Mouse (Mus musculus) myocyte (in vitro differentiated cells): ENCODE data around the gene Zfp687. TPM values are rescaled to one million over a fixed set of nuclear protein-coding genes. Genes with fewer than 3 reads are reported as not detected.
A peak's percentile ranks its signal among the peaks of the same experiment; 100 is the strongest.

Experiments used
- H3K27me3 ChIP-seq: one replicate; pipeline ENCODE4 v1.6.1; 2011; ENCODE audit not compliant: control insufficient read depth, insufficient read depth, insufficient read length
- H3K36me3 ChIP-seq: one replicate; pipeline ENCODE4 v1.6.1; 2011; ENCODE audit not compliant: control insufficient read depth, insufficient read depth
- H3K4me2 ChIP-seq: one replicate; pipeline ENCODE4 v1.6.1; 2011; ENCODE audit warnings: low read depth, control low read depth
- H3K4me3 ChIP-seq: one replicate; pipeline ENCODE4 v1.5.1; 2011; ENCODE audit warnings: mild to moderate bottlenecking, control low read depth, moderate library complexity
- H3K79me2 ChIP-seq: one replicate; pipeline ENCODE4 v1.6.1; 2011; ENCODE audit not compliant: control insufficient read depth, insufficient read depth
- H3ac ChIP-seq: one replicate; pipeline ENCODE4 v1.6.1; 2011; ENCODE audit not compliant: control insufficient read depth, insufficient read length
- CEBPB ChIP-seq: IDR thresholded peaks from 2 replicates; pipeline ENCODE4 v1.6.1; 2011; ENCODE audit warnings: mild to moderate bottlenecking, moderate library complexity; ENCODE audit not compliant: poor library complexity, insufficient read depth, severe bottlenecking
- E2F4 ChIP-seq: IDR thresholded peaks from one replicate; pipeline ENCODE4 v1.6.1; 2011; ENCODE audit warnings: mild to moderate bottlenecking, control low read depth, moderate library complexity; ENCODE audit not compliant: insufficient read depth
- MAX ChIP-seq: IDR thresholded peaks from one replicate; pipeline ENCODE4 v1.6.1; 2011; ENCODE audit warnings: low read depth, mild to moderate bottlenecking, control low read depth
- MYOD1 ChIP-seq, 3 experiments: IDR thresholded peaks; one replicate each; pipeline ENCODE4 v1.6.1; 2011; ENCODE audit warnings: control low read depth in 2 of 3, low read depth in 2 of 3, mild to moderate bottlenecking in 2 of 3, moderate library complexity in 1 of 3; ENCODE audit not compliant: insufficient read length in 2 of 3, control insufficient read depth in 1 of 3
- MYOG ChIP-seq, 3 experiments: IDR thresholded peaks; one replicate each; pipeline ENCODE4 v1.6.1; 2011; ENCODE audit warnings: control low read depth in 2 of 3, low read depth in 2 of 3, mild to moderate bottlenecking in 2 of 3; ENCODE audit not compliant: insufficient read length in 2 of 3, control insufficient read depth in 1 of 3, insufficient read depth in 1 of 3
- POLR2A ChIP-seq: IDR thresholded peaks from one replicate; pipeline ENCODE4 v1.6.1; 2011; ENCODE audit warnings: low read depth, mild to moderate bottlenecking, control low read depth, moderate library complexity; ENCODE audit not compliant: insufficient read length
- POLR2AphosphoS2 ChIP-seq: IDR thresholded peaks from one replicate; pipeline ENCODE4 v1.6.1; 2011; ENCODE audit warnings: low read depth, control low read depth; ENCODE audit not compliant: insufficient read length
- REST ChIP-seq: IDR thresholded peaks from one replicate; pipeline ENCODE4 v1.6.1; 2011; ENCODE audit warnings: mild to moderate bottlenecking, control low read depth, moderate library complexity; ENCODE audit not compliant: insufficient read depth, insufficient read length
- SRF ChIP-seq: IDR thresholded peaks from one replicate; pipeline ENCODE4 v1.6.1; 2011; ENCODE audit warnings: low read depth; ENCODE audit not compliant: control insufficient read depth, insufficient read length
- TCF12 ChIP-seq: IDR thresholded peaks from one replicate; pipeline ENCODE4 v1.6.1; 2011; ENCODE audit warnings: mild to moderate bottlenecking, control low read depth; ENCODE audit not compliant: poor library complexity, insufficient read depth, severe bottlenecking
- TCF3 ChIP-seq: IDR thresholded peaks from one replicate; pipeline ENCODE4 v1.6.1; 2011; ENCODE audit warnings: low read depth, control low read depth; ENCODE audit not compliant: insufficient read length
- USF1 ChIP-seq: IDR thresholded peaks from one replicate; pipeline ENCODE4 v1.6.1; 2011; ENCODE audit warnings: low read depth, mild to moderate bottlenecking, control low read depth, moderate library complexity
- polyA plus RNA-seq: library from polyadenylated mRNA; unstranded; fragments of >200 nt; fragmentation: generic; extraction: Trizol; gene quantifications from one replicate; pipeline ENCODE4 v1.2.1, GENCODE M21; 2012; ENCODE audit warnings: missing spikeins

Zfp687 gene
- polyA plus RNA-seq, 1 experiment, result 11.5 TPM

- H3K79me2 ChIP-seq, result no peaks in the 10 kb centered on the region
- no peak overlapping the region for H3ac ChIP-seq
- no peak overlapping the region for H3K4me3 ChIP-seq
- no peaks in the 10 kb centered on the region for H3K36me3 ChIP-seq
- no peak overlapping the region for H3K4me2 ChIP-seq
- TF ChIP-seq E2F4 (no peak), SRF (no peak)
- H3K27me3 ChIP-seq, result no peaks in the 10 kb centered on the region
Observed at GRCm38 (mm10) chr3:94965878-94966277, 49.4 kb downstream of the Zfp687 start.

GRCm38 (mm10) chr3:94964989-94965388, 50.3 kb downstream of the Zfp687 start:
- Histone ChIP-seq H3ac (no peak overlapping the region), H3K27me3 (no peaks in the 10 kb centered on the region), H3K4me2 (no peak overlapping the region), H3K4me3 (no peak overlapping the region), H3K79me2 (no peaks in the 10 kb centered on the region), H3K36me3 (no peaks in the 10 kb centered on the region)
- TF ChIP-seq TCF3 (no peak), E2F4 (no peak), MYOG (IDR thresholded peaks at IDR 0.05; ENCODE audit: control insufficient read depth in 1 of 3, insufficient read depth in 1 of 3, insufficient read length in 2 of 3, low read depth in 2 of 3) (no peak), CEBPB (no peak), USF1 (no peak), POLR2A (no peak), MYOD1 (IDR thresholded peaks at IDR 0.05; ENCODE audit: control insufficient read depth in 1 of 3, insufficient read length in 2 of 3, low read depth in 2 of 3) (no peak), REST (no peak), SRF (no peak), POLR2AphosphoS2 (no peak), TCF12 (no peak), MAX (no peak)

DNA sequence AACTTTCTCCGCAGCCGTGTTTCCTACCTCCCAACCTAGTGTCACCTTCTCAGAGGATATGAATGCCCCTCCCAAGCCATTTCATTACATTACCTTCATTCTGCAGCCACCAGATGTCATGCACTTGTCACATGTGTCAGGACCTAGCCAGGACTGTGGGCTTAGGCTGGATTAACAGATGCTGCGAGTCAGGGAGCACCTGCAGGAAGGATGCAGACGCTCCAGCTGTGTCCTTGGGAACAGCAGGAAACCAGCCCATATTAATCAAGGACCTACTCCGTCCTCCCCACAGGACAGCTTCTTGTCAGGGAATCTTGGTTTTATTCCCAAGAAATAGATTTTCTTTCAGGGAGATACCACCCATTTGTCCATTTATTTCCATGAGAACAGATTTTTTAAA, 54.9 kb downstream of the Zfp687 start:
- TF ChIP-seq E2F4, result no peak
- peak; percentile 30 for TF ChIP-seq POLR2AphosphoS2
- TF ChIP-seq USF1, result no peak
- H3K4me2 ChIP-seq, result no peak overlapping the region
- no peaks in the 10 kb centered on the region for H3K79me2 ChIP-seq
- no peak overlapping the region for H3K4me3 ChIP-seq
- no peaks in the 10 kb centered on the region for H3K36me3 ChIP-seq
- no peak overlapping the region for H3ac ChIP-seq
- H3K27me3 ChIP-seq, result no peaks in the 10 kb centered on the region

DNA sequence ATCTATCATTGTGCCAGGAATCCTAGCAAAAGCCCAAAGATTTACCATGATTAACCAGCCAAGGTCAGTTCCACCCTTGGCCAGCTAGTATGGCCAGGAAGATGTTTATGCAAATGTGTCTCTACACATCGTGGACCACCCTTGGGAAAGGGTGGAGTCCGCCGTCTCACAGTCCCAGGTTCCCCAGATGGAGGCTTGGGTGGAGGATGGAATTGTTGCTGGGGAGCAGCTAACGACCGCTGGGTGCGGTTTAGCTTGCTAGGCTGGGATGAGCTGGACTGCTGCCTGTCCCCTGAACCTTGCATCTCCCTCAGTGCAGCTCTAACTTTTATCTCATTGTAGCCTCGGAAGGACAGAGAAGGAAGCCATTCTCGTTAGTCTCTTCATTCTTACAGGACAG, 55.4 kb downstream of the Zfp687 start:
- H3K4me2 ChIP-seq, result no peak overlapping the region
- no peak overlapping the region for H3ac ChIP-seq
- H3K79me2 ChIP-seq, result no peaks in the 10 kb centered on the region
- no peak for TF ChIP-seq USF1
- TF ChIP-seq TCF12, result no peak
- TF ChIP-seq MYOD1 (IDR thresholded peaks at IDR 0.05; ENCODE audit: control insufficient read depth in 1 of 3, insufficient read length in 2 of 3, low read depth in 2 of 3), result no peak
- no peak for TF ChIP-seq POLR2AphosphoS2
- TF ChIP-seq TCF3, result no peak
- no peak for TF ChIP-seq CEBPB
- no peak for TF ChIP-seq SRF
- TF ChIP-seq E2F4, result no peak
- TF ChIP-seq MAX, result no peak
- TF ChIP-seq MYOG (IDR thresholded peaks at IDR 0.05; ENCODE audit: control insufficient read depth in 1 of 3, insufficient read depth in 1 of 3, insufficient read length in 2 of 3, low read depth in 2 of 3), result no peak
- no peak for TF ChIP-seq POLR2A
- no peak for TF ChIP-seq REST
- no peaks in the 10 kb centered on the region for H3K27me3 ChIP-seq
- H3K36me3 ChIP-seq, result no peaks in the 10 kb centered on the region
- H3K4me3 ChIP-seq, result no peak overlapping the region

- Histone ChIP-seq H3ac (no peak overlapping the region), H3K36me3 (no peaks in the 10 kb centered on the region), H3K4me2 (no peak overlapping the region), H3K4me3 (no peak overlapping the region), H3K27me3 (no peaks in the 10 kb centered on the region), H3K79me2 (no peaks in the 10 kb centered on the region)
- TF ChIP-seq REST, result no peak
- peak; percentile 3 to 80 (median 61) for TF ChIP-seq MYOG (IDR thresholded peaks at IDR 0.05; ENCODE audit: control insufficient read depth in 1 of 3, insufficient read depth in 1 of 3, insufficient read length in 2 of 3, low read depth in 2 of 3)
- TF ChIP-seq POLR2AphosphoS2, result no peak
- TF ChIP-seq E2F4, result no peak
- no peak for TF ChIP-seq USF1
- peak; percentile 10 for TF ChIP-seq TCF3
- peak; percentile 13 to 90 (median 89) for TF ChIP-seq MYOD1 (IDR thresholded peaks at IDR 0.05; ENCODE audit: control insufficient read depth in 1 of 3, insufficient read length in 2 of 3, low read depth in 2 of 3)
- no peak for TF ChIP-seq MAX
- TF ChIP-seq SRF, result no peak
- TF ChIP-seq TCF12, result peak; percentile 46
- TF ChIP-seq POLR2A, result no peak
- TF ChIP-seq CEBPB, result no peak
Observed at GRCm38 (mm10) chr3:94958295-94958694, 57.0 kb downstream of the Zfp687 start.

Other genes with a start within 250 kb of the Zfp687 start
- 0.02 TPM for gene Cgn, start 229.0 kb downstream of the Zfp687 start, polyA plus RNA-seq
- gene Pogz, start 177.9 kb downstream of the Zfp687 start, polyA plus RNA-seq, result 11.5 TPM
- 475 TPM for gene Psmb4, start 128.5 kb downstream of the Zfp687 start, polyA plus RNA-seq
- 0.44 TPM for gene Selenbp1, start 82.4 kb downstream of the Zfp687 start, polyA plus RNA-seq
- 3.5 TPM for gene Rfx5, start 61.4 kb downstream of the Zfp687 start, polyA plus RNA-seq
- 44.9 TPM for gene Pi4kb, start 40.7 kb downstream of the Zfp687 start, polyA plus RNA-seq
- 338 TPM for gene Psmd4, start 27.2 kb upstream of the Zfp687 start, polyA plus RNA-seq
- 27.3 TPM for gene Pip5k1a, start 91.5 kb upstream of the Zfp687 start, polyA plus RNA-seq
- gene Vps72, start 95.6 kb upstream of the Zfp687 start, polyA plus RNA-seq, result 85.6 TPM
- 2.5 TPM for gene Tmod4, start 109.0 kb upstream of the Zfp687 start, polyA plus RNA-seq
- 30.6 TPM for gene Scnm1, start 118.6 kb upstream of the Zfp687 start, polyA plus RNA-seq
- 7.0 TPM for gene Lysmd1, start 118.6 kb upstream of the Zfp687 start, polyA plus RNA-seq
- 0.22 TPM for gene Tnfaip8l2, start 126.9 kb upstream of the Zfp687 start, polyA plus RNA-seq
- gene Sema6c, start 145.0 kb upstream of the Zfp687 start, polyA plus RNA-seq, result 29.0 TPM
- 3.3 TPM for gene Gabpb2, start 202.5 kb upstream of the Zfp687 start, polyA plus RNA-seq
- 61.5 TPM for gene Cdc42se1, start 213.3 kb upstream of the Zfp687 start, polyA plus RNA-seq
- gene Mllt11, start 216.7 kb upstream of the Zfp687 start, polyA plus RNA-seq, result 51.9 TPM
- 0.04 TPM for gene Gm128, start 226.2 kb upstream of the Zfp687 start, polyA plus RNA-seq
- 0.31 TPM for gene Bnipl, start 235.7 kb upstream of the Zfp687 start, polyA plus RNA-seq